Comparison of ENCODE assay signal across 8 mouse cellular contexts in the genomic region with DNA sequence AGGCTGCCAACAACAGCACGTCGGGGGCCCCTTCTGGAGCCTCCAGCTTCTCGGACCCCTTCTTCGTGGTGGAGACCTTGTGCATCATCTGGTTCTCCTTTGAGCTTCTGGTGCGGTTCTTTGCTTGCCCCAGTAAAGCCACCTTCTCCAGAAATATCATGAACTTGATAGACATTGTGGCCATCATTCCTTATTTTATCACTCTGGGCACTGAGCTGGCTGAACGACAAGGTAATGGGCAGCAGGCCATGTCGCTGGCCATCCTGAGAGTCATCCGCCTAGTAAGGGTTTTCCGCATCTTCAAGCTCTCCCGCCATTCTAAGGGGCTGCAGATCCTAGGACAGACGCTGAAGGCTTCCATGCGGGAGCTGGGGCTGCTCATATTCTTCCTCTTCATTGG. TPM values are rescaled to one million over a fixed set of nuclear protein-coding genes. Genes with fewer than 3 reads are reported as not detected.
DNase-seq lines count a peak whose midpoint lies in the region; ATAC-seq and TF ChIP-seq lines count a peak whose summit lies in the region.

No protein-coding gene starts in this region.

- H3K4me3 ChIP-seq in neural tube, embryonic 11.5 days (ENCODE audit: low read depth, low read length): peak overlapping the region; percentile 65
- peak overlapping the region; percentile 66 for H3K4me3 ChIP-seq in heart, postnatal 0 days (ENCODE audit: low read depth, low read length)
- peak overlapping the region; percentile 44 for H3K4me3 ChIP-seq in macrophage (ENCODE audit: inconsistent target)

- ATAC-seq in neural tube, embryonic 11.5 days (ENCODE audit: insufficient read depth, low FRiP score, low TSS enrichment): no peak
- no peak for ATAC-seq in heart, postnatal 0 days (ENCODE audit: insufficient read depth, low read depth)

- TF ChIP-seq CTCF in heart, postnatal 0 days (IDR thresholded peaks at IDR 0.05; ENCODE audit: low read depth): no peak

- peak; percentile 4 for DNase-seq in embryo, embryonic 11 days
- no peak for DNase-seq in embryo, embryonic 10.5 days (ENCODE audit: low spot score)
- DNase-seq in neural tube, embryonic 11.5 days (ENCODE audit: low spot score): no peak
- DNase-seq in neural tube, embryonic 10.5 days (ENCODE audit: extremely low spot score, low spot score): no peak
- DNase-seq in heart, postnatal 0 days (ENCODE audit: low spot score): no peak
- DNase-seq in ovary, postnatal 36 days (ENCODE audit: low spot score): no peak
- DNase-seq in yolk sac, embryonic 10.5 days (ENCODE audit: low spot score): no peak

- H3K4me1 ChIP-seq in neural tube, embryonic 11.5 days (ENCODE audit: control insufficient read depth, insufficient read depth, low read length): no peaks in the 10 kb centered on the region; the same call in 1 of the 2 replicates
- H3K4me1 ChIP-seq in heart, postnatal 0 days (ENCODE audit: control insufficient read depth, insufficient read depth): 0 out of 2 replicates have a peak, but pooled peaks cover 4% of the 10 kb centered on the region

- no peak overlapping the region; the same call in 1 of the 2 replicates for H3K9ac ChIP-seq in neural tube, embryonic 11.5 days (ENCODE audit: low read length)
- H3K9ac ChIP-seq in heart, postnatal 0 days (replicated peaks; ENCODE audit: low read depth, low read length): no peak overlapping the region

- peaks cover 36% of the 10 kb centered on the region for H3K79me2 ChIP-seq in macrophage (ENCODE audit: inconsistent target)

- H3K27me3 ChIP-seq in neural tube, embryonic 11.5 days (ENCODE audit: control insufficient read depth, insufficient read depth, low read length): peaks cover 6% of the 10 kb centered on the region; the same call in 1 of the 2 replicates
- H3K27me3 ChIP-seq in heart, postnatal 0 days (ENCODE audit: control insufficient read depth, insufficient read depth, low read length): peaks cover 22% of the 10 kb centered on the region

- H3K27ac ChIP-seq in neural tube, embryonic 11.5 days (ENCODE audit: low read depth, low read length): no peak overlapping the region
- no peak overlapping the region for H3K27ac ChIP-seq in heart, postnatal 0 days (ENCODE audit: low read depth)
- H3K27ac ChIP-seq in macrophage: peak overlapping the region; percentile 58; the same call in 1 of the 2 replicates

- no peak for TF ChIP-seq EP300 in heart, postnatal 0 days (IDR thresholded peaks at IDR 0.05; ENCODE audit: low read depth)

- no peaks in the 10 kb centered on the region for H3K9me3 ChIP-seq in neural tube, embryonic 11.5 days (ENCODE audit: control insufficient read depth, low read length)
- no peaks in the 10 kb centered on the region for H3K9me3 ChIP-seq in heart, postnatal 0 days (replicated peaks; ENCODE audit: control insufficient read depth, low read length)

- H3K36me3 ChIP-seq in neural tube, embryonic 11.5 days (ENCODE audit: control insufficient read depth, insufficient read depth, low read length): no peaks in the 10 kb centered on the region
- H3K36me3 ChIP-seq in heart, postnatal 0 days (replicated peaks; ENCODE audit: control insufficient read depth, insufficient read depth, low read length): no peaks in the 10 kb centered on the region
- no peaks in the 10 kb centered on the region for H3K36me3 ChIP-seq in macrophage (ENCODE audit: inconsistent target)

- peak overlapping the region; percentile 69 for H3K4me2 ChIP-seq in neural tube, embryonic 11.5 days (ENCODE audit: low read depth)
- H3K4me2 ChIP-seq in heart, postnatal 0 days (ENCODE audit: low read depth, low read length): peak overlapping the region; percentile 95

- 54% methylated on average over 12 of the region's 12 CpGs for WGBS in neural tube, embryonic 11.5 days
- WGBS in heart, postnatal 0 days: 42% methylated on average over 12 of the region's 12 CpGs
- 8% methylated on average over 12 of the region's 12 CpGs for WGBS in macrophage (ENCODE audit: missing documents)

RNA-seq across cellular contexts. Expression of gene Kcna3, which starts 1.1 kb away (rescaled TPM):
- polyA plus RNA-seq in neural tube, embryonic 11.5 days (2014; fragmentation: Nextera tagmentation; extraction: Ambion mirVana): 2.9 and 3.6 TPM in 2 replicates
- total RNA-seq in heart, postnatal 0 days (2014; rRNA removed; ENCODE audit: low replicate concordance): 1.7 TPM in 1 of 2 replicates, not detected in the other
- polyA plus RNA-seq in heart, postnatal 0 days (2015; fragmentation: Nextera tagmentation; extraction: Ambion mirVana): 0.10 and 0.19 TPM in 2 replicates
- total RNA-seq in macrophage (2018; cell fraction: chromatin; rRNA removed): 10 to 100 TPM in 9 of 26 experiments, 1 to 10 TPM in 14, under 1 TPM in 2, not detected in 1; 0.42 to 34.6 (median 3.2) TPM
- 10 to 100 TPM in 2 of 26 experiments, 1 to 10 TPM in 8, under 1 TPM in 16; 0.33 to 13.5 (median 0.75) TPM for total RNA-seq in macrophage (2018; cell fraction: cytosol; rRNA removed)
- total RNA-seq in macrophage (2018; cell fraction: nucleus; rRNA removed): 10 to 100 TPM in 9 of 26 experiments, 1 to 10 TPM in 17; 1.9 to 31.2 (median 5.4) TPM
- 0.11 to 0.72 TPM (median 0.15 TPM) in 3 replicates for polyA plus RNA-seq in macrophage (2018)
